Mouse (Mus musculus): ENCODE measurements around the gene Kcng4. TPM values are rescaled to one million over a fixed set of nuclear protein-coding genes. Genes with fewer than 3 reads are reported as not detected.

Kcng4 gene
- polyA plus RNA-seq, 1 experiment from 2014 or later: not detected

- no peaks in the 10 kb centered on the region for H3K36me3 ChIP-seq (ENCODE audit: control insufficient read depth, insufficient read depth, low read length)
- H3K4me2 ChIP-seq (ENCODE audit: low read length): no peak overlapping the region
- no peaks in the 10 kb centered on the region for H3K27me3 ChIP-seq (ENCODE audit: control insufficient read depth, insufficient read depth, low read length)
- H3K27ac ChIP-seq (replicated peaks in 1 of 2; ENCODE audit: control insufficient read depth in 1 of 2, insufficient read depth in 1 of 2, low read depth in 2 of 2, low read length in 2 of 2): no peak overlapping the region
- no peak overlapping the region for H3K4me3 ChIP-seq (ENCODE audit: control insufficient read depth in 1 of 2, insufficient read depth in 1 of 2, low read depth in 1 of 2, low read length in 2 of 2)
- 57% methylated on average over 5 of the region's 5 CpGs for WGBS
- peaks cover 0 to 4% of the 10 kb centered on the region in 2 experiments; a peak in 2 of 4 replicates for H3K4me1 ChIP-seq (ENCODE audit: control insufficient read depth in 2 of 2, insufficient read depth in 2 of 2, low read length in 2 of 2)
- no peak for ATAC-seq (ENCODE audit: insufficient number of reproducible peaks, insufficient read depth, low FRiP score, low read depth)
- H3K9me3 ChIP-seq (ENCODE audit: control insufficient read depth, low read length): no peaks in the 10 kb centered on the region
- no peak overlapping the region for H3K9ac ChIP-seq (ENCODE audit: low read length)
These were observed 5.6 kb upstream of the Kcng4 start for GRCm38 (mm10) chr8:119641058-119641457.

GRCm38 (mm10) chr8:119639798-119640197 is 4.3 kb upstream of the Kcng4 start:
- WGBS: 65% methylated on average over 7 of the region's 7 CpGs
- H3K36me3 ChIP-seq (ENCODE audit: control insufficient read depth, insufficient read depth, low read length): no peaks in the 10 kb centered on the region

DNA sequence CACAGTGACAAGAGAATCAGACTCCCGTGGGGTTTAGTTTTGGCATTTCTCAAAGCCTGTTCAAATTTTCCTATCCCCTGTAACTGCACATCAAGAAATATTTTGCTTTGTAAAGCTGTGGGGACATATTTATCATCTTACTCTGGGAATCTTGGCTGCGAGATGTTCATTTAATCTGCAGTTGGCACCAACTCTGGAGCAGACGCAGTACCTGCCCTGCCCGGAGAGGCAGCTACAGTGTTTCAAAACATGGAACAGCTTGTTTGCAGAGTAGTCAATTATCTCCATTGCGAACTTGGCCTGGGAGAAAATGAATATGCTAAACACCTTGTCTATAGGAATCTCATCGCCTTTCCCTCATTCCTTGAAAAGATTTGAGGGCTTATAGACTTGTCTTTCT is 2.8 kb upstream of the Kcng4 start:
- Histone ChIP-seq H3K4me3 (ENCODE audit: control insufficient read depth in 1 of 2, insufficient read depth in 1 of 2, low read depth in 1 of 2, low read length in 2 of 2) (no peak overlapping the region), H3K27ac (replicated peaks in 1 of 2; ENCODE audit: control insufficient read depth in 1 of 2, insufficient read depth in 1 of 2, low read depth in 2 of 2, low read length in 2 of 2) (no peak overlapping the region), H3K9ac (ENCODE audit: low read length) (no peak overlapping the region), H3K27me3 (ENCODE audit: control insufficient read depth, insufficient read depth, low read length) (peaks cover 15% of the 10 kb centered on the region; the same call in 1 of the 2 replicates), H3K4me1 (ENCODE audit: control insufficient read depth in 2 of 2, insufficient read depth in 2 of 2, low read length in 2 of 2) (peaks cover 8 to 11% of the 10 kb centered on the region in 2 experiments; a peak in 2 of 4 replicates), H3K4me2 (ENCODE audit: low read length) (no peak overlapping the region), H3K9me3 (ENCODE audit: control insufficient read depth, low read length) (no peaks in the 10 kb centered on the region), H3K36me3 (ENCODE audit: control insufficient read depth, insufficient read depth, low read length) (no peaks in the 10 kb centered on the region)
- ATAC-seq (ENCODE audit: insufficient number of reproducible peaks, insufficient read depth, low FRiP score, low read depth): no peak
- 81% methylated on average over 6 of the region's 6 CpGs for WGBS

More at GRCm38 (mm10) chr8:119639798-119640197, 4.3 kb upstream of the Kcng4 start:
- Histone ChIP-seq H3K27me3 (ENCODE audit: control insufficient read depth, insufficient read depth, low read length) (0 out of 2 replicates have a peak, but pooled peaks cover 6% of the 10 kb centered on the region), H3K27ac (replicated peaks in 1 of 2; ENCODE audit: control insufficient read depth in 1 of 2, insufficient read depth in 1 of 2, low read depth in 2 of 2, low read length in 2 of 2) (no peak overlapping the region), H3K4me3 (ENCODE audit: control insufficient read depth in 1 of 2, insufficient read depth in 1 of 2, low read depth in 1 of 2, low read length in 2 of 2) (no peak overlapping the region), H3K4me2 (ENCODE audit: low read length) (no peak overlapping the region), H3K9ac (ENCODE audit: low read length) (no peak overlapping the region), H3K4me1 (ENCODE audit: control insufficient read depth in 2 of 2, insufficient read depth in 2 of 2, low read length in 2 of 2) (peaks cover 8 to 11% of the 10 kb centered on the region in 2 experiments; a peak in 2 of 4 replicates), H3K9me3 (ENCODE audit: control insufficient read depth, low read length) (no peaks in the 10 kb centered on the region)
- no peak for ATAC-seq (ENCODE audit: insufficient number of reproducible peaks, insufficient read depth, low FRiP score, low read depth)

GRCm38 (mm10) chr8:119637381-119637780 is 1.9 kb upstream of the Kcng4 start:
- H3K9ac ChIP-seq (ENCODE audit: low read length): no peak overlapping the region
- no peaks in the 10 kb centered on the region for H3K36me3 ChIP-seq (ENCODE audit: control insufficient read depth, insufficient read depth, low read length)
- H3K9me3 ChIP-seq (ENCODE audit: control insufficient read depth, low read length): no peaks in the 10 kb centered on the region
- H3K4me3 ChIP-seq (ENCODE audit: control insufficient read depth in 1 of 2, insufficient read depth in 1 of 2, low read depth in 1 of 2, low read length in 2 of 2): no peak overlapping the region
- peaks cover 16% of the 10 kb centered on the region for H3K27me3 ChIP-seq (ENCODE audit: control insufficient read depth, insufficient read depth, low read length)
- no peak for ATAC-seq (ENCODE audit: insufficient number of reproducible peaks, insufficient read depth, low FRiP score, low read depth)
- peaks cover 8 to 11% of the 10 kb centered on the region in 2 experiments; a peak in 2 of 4 replicates for H3K4me1 ChIP-seq (ENCODE audit: control insufficient read depth in 2 of 2, insufficient read depth in 2 of 2, low read length in 2 of 2)
- H3K27ac ChIP-seq (replicated peaks in 1 of 2; ENCODE audit: control insufficient read depth in 1 of 2, insufficient read depth in 1 of 2, low read depth in 2 of 2, low read length in 2 of 2): no peak overlapping the region
- 81% methylated on average over 4 of the region's 4 CpGs for WGBS
- H3K4me2 ChIP-seq (ENCODE audit: low read length): no peak overlapping the region

GRCm38 (mm10) chr8:119636766-119637165 is 1.3 kb upstream of the Kcng4 start:
- no peak overlapping the region for H3K4me2 ChIP-seq (ENCODE audit: low read length)
- H3K36me3 ChIP-seq (ENCODE audit: control insufficient read depth, insufficient read depth, low read length): no peaks in the 10 kb centered on the region
- H3K4me3 ChIP-seq (ENCODE audit: control insufficient read depth in 1 of 2, insufficient read depth in 1 of 2, low read depth in 1 of 2, low read length in 2 of 2): no peak overlapping the region
- no peak for ATAC-seq (ENCODE audit: insufficient number of reproducible peaks, insufficient read depth, low FRiP score, low read depth)
- no peaks in the 10 kb centered on the region for H3K9me3 ChIP-seq (ENCODE audit: control insufficient read depth, low read length)
- WGBS: 67% methylated on average over 7 of the region's 7 CpGs
- peaks cover 22% of the 10 kb centered on the region for H3K27me3 ChIP-seq (ENCODE audit: control insufficient read depth, insufficient read depth, low read length)
- H3K27ac ChIP-seq (replicated peaks in 1 of 2; ENCODE audit: control insufficient read depth in 1 of 2, insufficient read depth in 1 of 2, low read depth in 2 of 2, low read length in 2 of 2): no peak overlapping the region
- H3K4me1 ChIP-seq (ENCODE audit: control insufficient read depth in 2 of 2, insufficient read depth in 2 of 2, low read length in 2 of 2): peaks cover 8 to 11% of the 10 kb centered on the region in 2 experiments; a peak in 2 of 4 replicates
- no peak overlapping the region for H3K9ac ChIP-seq (ENCODE audit: low read length)

DNA sequence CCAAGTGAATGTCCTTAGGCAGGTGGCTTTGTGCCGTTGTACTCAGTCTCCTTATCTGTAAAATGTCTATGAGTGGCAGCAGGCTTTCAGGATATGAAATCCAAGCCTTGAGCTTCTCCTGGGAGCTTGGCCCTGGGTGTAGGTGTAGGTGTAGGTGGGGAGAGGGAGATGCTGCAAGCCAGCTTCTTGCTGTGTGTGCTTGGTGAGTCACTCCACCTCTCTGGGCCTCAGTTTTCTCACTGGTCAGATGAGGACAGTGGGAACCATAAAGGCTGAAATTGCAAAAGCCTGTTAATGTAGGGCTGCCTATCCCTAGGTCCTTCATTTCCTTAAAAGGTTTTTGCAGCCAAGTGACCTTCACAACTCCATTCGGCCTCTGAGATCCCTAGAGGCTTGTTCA is 478 bp upstream of the Kcng4 start:
- Histone ChIP-seq H3K4me1 (ENCODE audit: control insufficient read depth in 2 of 2, insufficient read depth in 2 of 2, low read length in 2 of 2) (peaks cover 8 to 11% of the 10 kb centered on the region in 2 experiments; a peak in 2 of 4 replicates), H3K27me3 (ENCODE audit: control insufficient read depth, insufficient read depth, low read length) (peaks cover 25% of the 10 kb centered on the region), H3K36me3 (ENCODE audit: control insufficient read depth, insufficient read depth, low read length) (no peaks in the 10 kb centered on the region), H3K27ac (replicated peaks in 1 of 2; ENCODE audit: control insufficient read depth in 1 of 2, insufficient read depth in 1 of 2, low read depth in 2 of 2, low read length in 2 of 2) (no peak overlapping the region), H3K4me3 (ENCODE audit: control insufficient read depth in 1 of 2, insufficient read depth in 1 of 2, low read depth in 1 of 2, low read length in 2 of 2) (no peak overlapping the region), H3K4me2 (ENCODE audit: low read length) (no peak overlapping the region), H3K9me3 (ENCODE audit: control insufficient read depth, low read length) (no peaks in the 10 kb centered on the region), H3K9ac (ENCODE audit: low read length) (no peak overlapping the region)
- ATAC-seq (ENCODE audit: insufficient number of reproducible peaks, insufficient read depth, low FRiP score, low read depth): no peak
- 25% methylated on average over 2 of the region's 2 CpGs for WGBS

DNA sequence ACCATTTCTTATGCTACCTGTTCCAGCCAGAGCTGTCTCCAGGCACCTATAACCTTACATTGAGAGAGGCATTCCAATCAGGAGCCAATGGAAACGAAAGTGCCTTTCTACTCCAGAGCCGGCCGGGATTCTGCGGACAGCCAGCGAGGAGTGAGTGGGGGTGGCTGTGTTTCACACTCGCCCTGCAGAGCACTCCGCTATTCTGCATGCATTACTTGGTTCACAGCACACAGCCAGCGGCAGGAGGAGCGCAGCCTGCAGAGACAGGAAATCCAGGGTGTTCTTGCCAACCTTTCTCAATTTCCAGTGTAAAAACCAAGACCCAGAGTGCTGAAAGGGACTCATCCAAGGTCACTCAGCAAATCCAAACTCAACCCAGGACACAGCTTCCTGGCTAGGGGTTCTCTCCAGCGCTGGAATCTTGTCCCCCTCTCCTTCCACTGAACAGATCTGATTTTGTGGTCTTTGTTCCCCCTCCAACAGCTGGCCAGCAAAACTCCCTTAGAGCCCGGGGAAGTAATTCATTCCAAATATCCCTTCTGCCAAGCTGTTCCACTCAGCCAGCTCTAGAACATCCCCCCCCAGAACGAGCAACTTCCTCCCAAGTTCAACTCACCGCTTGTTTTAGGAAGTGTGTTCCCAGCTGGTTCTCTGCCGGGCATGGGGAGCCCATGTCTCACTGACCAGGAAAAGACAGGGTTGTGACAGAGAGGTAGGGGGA is 704 bp downstream of the Kcng4 start:
- Histone ChIP-seq H3K27me3 (ENCODE audit: control insufficient read depth, insufficient read depth, low read length) (peaks cover 25% of the 10 kb centered on the region), H3K4me1 (ENCODE audit: control insufficient read depth in 2 of 2, insufficient read depth in 2 of 2, low read length in 2 of 2) (peaks cover 8 to 11% of the 10 kb centered on the region in 2 experiments; a peak in 2 of 4 replicates), H3K36me3 (ENCODE audit: control insufficient read depth, insufficient read depth, low read length) (no peaks in the 10 kb centered on the region), H3K27ac (replicated peaks in 1 of 2; ENCODE audit: control insufficient read depth in 1 of 2, insufficient read depth in 1 of 2, low read depth in 2 of 2, low read length in 2 of 2) (no peak overlapping the region), H3K4me2 (ENCODE audit: low read length) (no peak overlapping the region), H3K9ac (ENCODE audit: low read length) (no peak overlapping the region), H3K9me3 (ENCODE audit: control insufficient read depth, low read length) (no peaks in the 10 kb centered on the region), H3K4me3 (ENCODE audit: control insufficient read depth in 1 of 2, insufficient read depth in 1 of 2, low read depth in 1 of 2, low read length in 2 of 2) (no peak overlapping the region)
- ATAC-seq (ENCODE audit: insufficient number of reproducible peaks, insufficient read depth, low FRiP score, low read depth): no peak
- 29% methylated on average over 14 of the region's 14 CpGs for WGBS
